Mouse (Mus musculus) midbrain, embryonic 15.5 days (tissue): Measurements from ENCODE around the gene Tbc1d13. TPM values are rescaled to one million over a fixed set of nuclear protein-coding genes. Genes with fewer than 3 reads are reported as not detected.

Experiments
- ATAC-seq: fragments of 200-750 bp; cut with Nextera tagmentation; replicated peaks from 2 replicates; pipeline ENCODE4 v1.8.0; 2017; ENCODE audit warnings: moderate TSS enrichment
- H3K27ac ChIP-seq: fragments of 300-500 bp; sonication (generic); 2 replicates; pipeline ENCODE4 v1.5.1; 2015; ENCODE audit warnings: mild to moderate bottlenecking, inconsistent platforms
- H3K27me3 ChIP-seq: fragments of 300-500 bp; sonication (generic); replicated peaks from 2 replicates; pipeline ENCODE4 v1.6.1; 2015; ENCODE audit warnings: inconsistent platforms
- H3K36me3 ChIP-seq: fragments of 300-500 bp; sonication (generic); replicated peaks from 2 replicates; pipeline ENCODE4 v1.6.1; 2015; ENCODE audit warnings: inconsistent platforms
- H3K4me1 ChIP-seq: fragments of 300-500 bp; sonication (generic); 2 replicates; pipeline ENCODE4 v1.6.1; 2015; ENCODE audit warnings: inconsistent platforms
- H3K4me2 ChIP-seq: fragments of 300-500 bp; sonication (generic); 2 replicates; pipeline ENCODE4 v1.6.1; 2015; ENCODE audit warnings: inconsistent platforms, mild to moderate bottlenecking, moderate library complexity
- H3K4me3 ChIP-seq: fragments of 300-500 bp; sonication (generic); 2 replicates; pipeline ENCODE4 v1.5.1; 2015; ENCODE audit warnings: mild to moderate bottlenecking, inconsistent platforms
- H3K9ac ChIP-seq: fragments of 300-500 bp; sonication (generic); 2 replicates; pipeline ENCODE4 v1.6.1; 2015; ENCODE audit warnings: mild to moderate bottlenecking, inconsistent platforms
- H3K9me3 ChIP-seq: fragments of 300-500 bp; sonication (generic); 2 replicates; pipeline ENCODE4 v1.6.1; 2016; ENCODE audit warnings: inconsistent platforms
- WGBS: fragments of 180-500 bp; shearing (Covaris S2); methylation state at CpG from one replicate; pipeline ENCODE4 v1.1.7; 2015; ENCODE audit warnings: mixed read lengths; 5-methylcytosine and 5-hydroxymethylcytosine counted together
- polyA plus RNA-seq: library from polyadenylated mRNA; unstranded; fragments of >200 nt; fragmentation: Nextera tagmentation; extraction: Ambion mirVana; gene quantifications from 2 replicates; pipeline ENCODE4 v1.2.1, GENCODE M21; 2015

The Tbc1d13 gene
- polyA plus RNA-seq, 1 experiment from 2014 or later: 13.7 TPM

DNA sequence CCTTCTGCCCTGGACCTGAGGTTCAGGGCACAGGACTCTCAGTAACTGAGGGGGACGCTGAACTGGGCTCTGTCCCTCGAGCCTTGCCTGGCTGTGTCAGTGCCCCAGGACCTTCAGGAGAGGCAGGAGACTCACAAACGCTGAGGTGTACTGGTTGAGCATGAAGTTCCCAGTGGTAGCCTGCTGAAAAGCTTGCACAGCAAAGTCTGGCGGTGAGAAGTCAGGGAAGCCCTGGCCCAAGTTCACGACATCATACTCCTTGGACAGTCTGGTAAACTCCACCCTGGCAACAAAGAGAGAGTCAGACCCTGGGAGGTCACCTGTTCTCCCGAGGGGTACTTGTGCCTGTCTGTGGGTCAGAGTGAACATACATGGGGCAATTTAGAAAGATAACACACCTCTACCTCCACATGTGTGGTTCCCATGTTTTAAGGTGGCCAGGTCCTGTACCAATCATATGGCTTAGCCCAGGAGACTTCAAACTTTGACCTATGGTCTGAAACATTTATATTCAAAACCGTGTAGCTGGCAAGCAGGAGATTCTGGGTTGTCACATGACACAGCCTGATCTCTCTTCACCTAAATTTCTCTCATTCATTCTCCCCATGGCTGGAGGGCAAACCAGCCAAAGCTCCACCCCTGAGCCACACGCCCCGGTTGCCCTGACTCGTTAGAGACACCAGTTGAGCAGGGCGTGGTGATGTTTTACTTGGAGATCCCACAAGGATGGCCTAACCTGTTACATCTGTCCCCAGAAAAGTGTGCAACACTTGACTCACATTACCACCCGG, 58.4 kb downstream of the Tbc1d13 start:
- Histone ChIP-seq H3K9me3 (no peaks in the 10 kb centered on the region), H3K4me1 (no peaks in the 10 kb centered on the region), H3K4me2 (no peak overlapping the region), H3K27ac (no peak overlapping the region), H3K4me3 (no peak overlapping the region), H3K36me3 (no peaks in the 10 kb centered on the region), H3K27me3 (no peaks in the 10 kb centered on the region), H3K9ac (no peak overlapping the region)
- no peak for ATAC-seq
- 89% methylated on average over 12 of the region's 12 CpGs for WGBS

DNA sequence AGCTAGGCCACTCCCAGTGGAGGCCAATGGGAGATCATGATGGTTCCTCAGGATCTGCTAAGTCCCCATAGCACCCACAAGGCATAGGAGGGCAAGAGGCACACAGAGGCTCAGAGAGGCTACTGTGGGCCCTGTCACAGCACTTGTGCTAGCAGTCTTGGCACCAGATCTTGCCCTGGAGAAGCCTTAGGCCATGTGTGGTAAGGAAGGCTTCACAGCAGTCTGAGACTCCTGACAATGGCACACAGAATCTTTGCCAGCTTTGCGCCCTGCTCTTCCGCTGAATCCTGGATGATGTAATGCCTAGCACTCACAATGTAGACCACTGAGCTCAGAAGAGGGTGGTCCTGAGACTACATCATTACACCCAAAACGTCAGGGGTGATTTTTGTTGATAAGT, 61.1 kb downstream of the Tbc1d13 start:
- H3K36me3 ChIP-seq: no peaks in the 10 kb centered on the region
- H3K4me3 ChIP-seq: no peak overlapping the region
- ATAC-seq: no peak
- H3K27ac ChIP-seq: no peak overlapping the region
- H3K9ac ChIP-seq: no peak overlapping the region
- no peaks in the 10 kb centered on the region for H3K9me3 ChIP-seq
- H3K4me1 ChIP-seq: no peaks in the 10 kb centered on the region
- no peaks in the 10 kb centered on the region for H3K27me3 ChIP-seq
- no peak overlapping the region for H3K4me2 ChIP-seq
- WGBS: 77% methylated on average over 3 of the region's 3 CpGs

DNA sequence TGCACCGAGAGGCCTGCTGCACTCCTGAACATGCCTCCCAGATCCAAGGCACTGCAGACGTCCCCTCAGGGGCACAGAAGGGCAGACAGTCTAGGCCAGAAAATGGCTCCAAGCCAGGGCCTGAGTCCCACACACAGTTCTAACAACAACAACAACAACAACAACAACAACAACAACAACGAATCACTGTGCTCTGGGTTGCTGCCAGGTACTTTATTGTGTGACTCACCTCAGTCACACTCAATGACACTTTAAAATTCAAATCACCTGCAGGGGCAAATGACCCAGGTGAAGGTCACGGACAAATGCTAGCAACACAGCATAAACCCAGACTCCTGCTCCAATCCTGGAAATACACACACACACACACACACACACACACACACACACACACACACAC, 64.5 kb downstream of the Tbc1d13 start:
- Histone ChIP-seq H3K27ac (no peak overlapping the region), H3K4me1 (no peaks in the 10 kb centered on the region), H3K9me3 (no peaks in the 10 kb centered on the region), H3K27me3 (no peaks in the 10 kb centered on the region), H3K4me2 (no peak overlapping the region), H3K4me3 (no peak overlapping the region), H3K36me3 (no peaks in the 10 kb centered on the region), H3K9ac (no peak overlapping the region)
- no peak for ATAC-seq
- 76% methylated on average over 4 of the region's 4 CpGs for WGBS

DNA sequence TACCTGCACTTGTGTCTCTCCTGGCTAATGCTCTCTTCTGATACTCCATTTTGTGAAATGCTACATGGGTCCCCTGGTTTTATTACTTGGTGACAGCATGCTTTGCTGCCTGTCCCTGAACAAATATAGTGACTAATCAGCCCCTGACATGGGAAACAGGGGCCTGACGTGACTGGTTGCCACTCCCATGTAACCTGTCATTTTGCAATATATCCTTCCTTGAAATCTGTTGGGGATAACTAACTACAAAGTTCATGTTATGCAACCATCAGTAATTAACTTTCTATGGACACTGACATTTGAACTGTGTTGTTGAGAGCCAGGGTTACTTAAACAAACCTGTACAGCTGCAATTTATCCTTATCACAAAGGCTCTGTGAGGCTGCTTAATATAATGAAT, 66.4 kb downstream of the Tbc1d13 start:
- 73% methylated on average over 1 of the region's 1 CpGs for WGBS
- H3K4me3 ChIP-seq: no peak overlapping the region
- no peaks in the 10 kb centered on the region for H3K9me3 ChIP-seq
- no peaks in the 10 kb centered on the region for H3K27me3 ChIP-seq
- H3K36me3 ChIP-seq: no peaks in the 10 kb centered on the region
- no peak overlapping the region for H3K27ac ChIP-seq
- no peak overlapping the region for H3K4me2 ChIP-seq
- no peak for ATAC-seq
- H3K4me1 ChIP-seq: peaks cover 8% of the 10 kb centered on the region
- no peak overlapping the region for H3K9ac ChIP-seq

DNA sequence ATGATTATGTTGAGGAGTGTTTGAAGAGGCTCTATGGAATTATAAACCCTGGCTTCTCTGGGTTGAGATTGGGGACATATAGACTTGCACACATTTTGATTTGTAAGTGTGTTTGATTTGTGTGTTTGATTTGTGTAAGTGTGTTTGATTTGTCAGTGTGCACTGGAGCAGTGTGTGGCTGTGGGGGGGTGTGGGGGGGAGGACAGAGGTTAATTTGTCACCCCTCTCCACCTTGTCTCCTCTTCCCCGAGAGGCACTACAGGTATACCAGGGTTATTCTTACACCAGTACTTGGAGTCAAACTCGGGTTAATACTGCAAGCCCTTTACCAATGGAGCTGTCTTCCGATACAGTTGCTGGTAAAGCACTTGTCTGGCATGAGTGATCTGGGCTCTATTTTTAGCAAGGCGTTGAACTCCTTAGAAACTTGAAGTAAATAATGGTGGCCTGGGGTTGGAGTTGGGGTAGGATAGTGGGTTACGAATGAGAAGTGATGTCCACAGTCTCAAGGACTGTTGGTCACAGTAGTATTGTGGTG, 66.9 kb downstream of the Tbc1d13 start:
- Histone ChIP-seq H3K27ac (no peak overlapping the region), H3K9ac (no peak overlapping the region), H3K27me3 (no peaks in the 10 kb centered on the region), H3K9me3 (no peaks in the 10 kb centered on the region), H3K4me3 (no peak overlapping the region), H3K36me3 (no peaks in the 10 kb centered on the region), H3K4me1 (peaks cover 8% of the 10 kb centered on the region), H3K4me2 (no peak overlapping the region)
- no peak for ATAC-seq
- 91% methylated on average over 5 of the region's 5 CpGs for WGBS

Other genes starting within 250 kb of the Tbc1d13 start
- 67.3 and 75.9 TPM in 2 replicates for gene Odf2, start 244.5 kb upstream of the Tbc1d13 start, polyA plus RNA-seq
- gene Gle1, start 198.3 kb upstream of the Tbc1d13 start, polyA plus RNA-seq: 75.1 and 78.0 TPM in 2 replicates
- gene Sptan1, start 168.2 kb upstream of the Tbc1d13 start, polyA plus RNA-seq: 238 and 239 TPM in 2 replicates
- 86.7 and 88.7 TPM in 2 replicates for gene Wdr34, start 84.9 kb upstream of the Tbc1d13 start, polyA plus RNA-seq
- gene Set, start 76.4 kb upstream of the Tbc1d13 start, polyA plus RNA-seq: 338 and 355 TPM in 2 replicates
- 1.8 and 1.9 TPM in 2 replicates for gene Pkn3, start 56.1 kb upstream of the Tbc1d13 start, polyA plus RNA-seq
- gene Zdhhc12, start 40.1 kb upstream of the Tbc1d13 start, polyA plus RNA-seq: 20.5 and 21.0 TPM in 2 replicates
- 16.5 and 17.7 TPM in 2 replicates for gene Zer1, start 9.2 kb upstream of the Tbc1d13 start, polyA plus RNA-seq
- 19.5 and 20.4 TPM in 2 replicates for gene Endog, start 37.7 kb downstream of the Tbc1d13 start, polyA plus RNA-seq
- 65.3 and 69.9 TPM in 2 replicates for gene Spout1, start 44.7 kb downstream of the Tbc1d13 start, polyA plus RNA-seq
- gene Kyat1, start 72.1 kb downstream of the Tbc1d13 start, polyA plus RNA-seq: 15.0 and 16.8 TPM in 2 replicates
- 62.5 and 62.7 TPM in 2 replicates for gene Lrrc8a, start 104.0 kb downstream of the Tbc1d13 start, polyA plus RNA-seq
- gene Gm28035, start 106.8 kb downstream of the Tbc1d13 start, polyA plus RNA-seq: 0.31 and 0.38 TPM in 2 replicates
- 7.0 and 7.3 TPM in 2 replicates for gene Phyhd1, start 132.5 kb downstream of the Tbc1d13 start, polyA plus RNA-seq
- not detected in 2 replicates for gene Gm28038, start 147.3 kb downstream of the Tbc1d13 start, polyA plus RNA-seq
- 40.7 TPM in 2 replicates for gene Dolk, start 152.6 kb downstream of the Tbc1d13 start, polyA plus RNA-seq
- gene Nup188, start 152.7 kb downstream of the Tbc1d13 start, polyA plus RNA-seq: 22.6 and 22.7 TPM in 2 replicates
- gene Sh3glb2, start 225.6 kb downstream of the Tbc1d13 start, polyA plus RNA-seq: 214 and 219 TPM in 2 replicates
- gene Miga2, start 230.5 kb downstream of the Tbc1d13 start, polyA plus RNA-seq: 33.9 and 34.9 TPM in 2 replicates